Mouse (Mus musculus): Measurements from ENCODE around the gene Mrpl54. TPM values are rescaled to one million over a fixed set of nuclear protein-coding genes. Genes with fewer than 3 reads are reported as not detected.
A peak's percentile ranks its signal among the peaks of the same experiment; 100 is the strongest.

Mrpl54 gene
- polyA plus RNA-seq, 1 experiment from 2014 or later = 150 TPM

- peaks cover 47% of the 10 kb centered on the region for H3K4me1 ChIP-seq (replicated peaks)
- peaks cover 27% of the 10 kb centered on the region for H3K27me3 ChIP-seq
- H3K27ac ChIP-seq (replicated peaks) = peak within 1 kb of the TSS; percentile 90
- H3K4me2 ChIP-seq = peak within 1 kb of the TSS; percentile 90
- H3K9me3 ChIP-seq = no peaks in the 10 kb centered on the region
- under 1% methylated on average over 79 of the region's 80 CpGs for WGBS
- 0 out of 2 replicates have a peak, but pooled peaks cover 2% of the 10 kb centered on the region for H3K36me3 ChIP-seq
- ATAC-seq (ENCODE audit: low read depth) = peak; percentile 93
- H3K4me3 ChIP-seq = peak within 1 kb of the TSS; percentile 88
- peak within 1 kb of the TSS; percentile 92 for H3K9ac ChIP-seq
These were observed 26.0 kb upstream of the Mrpl54 start, which contains the start of gene Pip5k1c for GRCm38 (mm10) chr10:81292554-81293333. Gene Pip5k1c, plus strand, starts transcription at chr10:81292963.

- H3K27ac ChIP-seq (replicated peaks) = no peak within 1 kb of the TSS
- peak within 1 kb of the TSS; percentile 88 for H3K4me3 ChIP-seq
- peaks cover 39% of the 10 kb centered on the region for H3K27me3 ChIP-seq
- H3K4me1 ChIP-seq (replicated peaks) = peaks cover 47% of the 10 kb centered on the region
- no peaks in the 10 kb centered on the region for H3K9me3 ChIP-seq
- 0 out of 2 replicates have a peak, but pooled peaks cover 1% of the 10 kb centered on the region for H3K36me3 ChIP-seq
- H3K9ac ChIP-seq = peak within 1 kb of the TSS; percentile 10; the same call in 1 of the 2 replicates
- no peak for ATAC-seq (ENCODE audit: low read depth)
- peak within 1 kb of the TSS; percentile 90; the same call in 1 of the 2 replicates for H3K4me2 ChIP-seq
- 77% methylated on average over 9 of the region's 9 CpGs for WGBS
These were observed 24.9 kb upstream of the Mrpl54 start, which contains the start of gene Tjp3 for GRCm38 (mm10) chr10:81291511-81292104. Gene Tjp3, minus strand, starts transcription at chr10:81291581.

GRCm38 (mm10) chr10:81290698-81291460 is 24.1 kb upstream of the Mrpl54 start:
- H3K4me3 ChIP-seq = no peak overlapping the region
- peak overlapping the region; percentile 10; the same call in 1 of the 2 replicates for H3K9ac ChIP-seq
- peaks cover 44% of the 10 kb centered on the region for H3K4me1 ChIP-seq (replicated peaks)
- 12% methylated on average over 24 of the region's 24 CpGs for WGBS
- H3K36me3 ChIP-seq = no peaks in the 10 kb centered on the region
- no peaks in the 10 kb centered on the region for H3K9me3 ChIP-seq
- H3K4me2 ChIP-seq = no peak overlapping the region
- no peak overlapping the region for H3K27ac ChIP-seq (replicated peaks)
- ATAC-seq (ENCODE audit: low read depth) = no peak
- H3K27me3 ChIP-seq = peaks cover 41% of the 10 kb centered on the region

- Histone ChIP-seq H3K9ac (no peak overlapping the region), H3K27me3 (peaks cover 47% of the 10 kb centered on the region), H3K36me3 (no peaks in the 10 kb centered on the region), H3K4me2 (no peak overlapping the region), H3K4me3 (no peak overlapping the region), H3K9me3 (no peaks in the 10 kb centered on the region), H3K27ac (replicated peaks) (no peak overlapping the region), H3K4me1 (replicated peaks) (peaks cover 33% of the 10 kb centered on the region)
- WGBS = 60% methylated on average over 14 of the region's 14 CpGs
- ATAC-seq (ENCODE audit: low read depth) = no peak
These were observed 23.1 kb upstream of the Mrpl54 start for GRCm38 (mm10) chr10:81289811-81290210.

GRCm38 (mm10) chr10:81289278-81289677 is 22.5 kb upstream of the Mrpl54 start:
- Histone ChIP-seq H3K9ac (no peak overlapping the region), H3K9me3 (no peaks in the 10 kb centered on the region), H3K4me3 (no peak overlapping the region), H3K27me3 (peaks cover 53% of the 10 kb centered on the region), H3K4me2 (no peak overlapping the region), H3K4me1 (replicated peaks) (peaks cover 28% of the 10 kb centered on the region), H3K27ac (replicated peaks) (no peak overlapping the region), H3K36me3 (no peaks in the 10 kb centered on the region)
- WGBS = 5% methylated on average over 7 of the region's 7 CpGs
- no peak for ATAC-seq (ENCODE audit: low read depth)

GRCm38 (mm10) chr10:81288601-81289000 is 21.9 kb upstream of the Mrpl54 start:
- 41% methylated on average over 6 of the region's 6 CpGs for WGBS
- H3K36me3 ChIP-seq = no peaks in the 10 kb centered on the region
- no peak overlapping the region for H3K4me3 ChIP-seq
- peaks cover 21% of the 10 kb centered on the region for H3K4me1 ChIP-seq (replicated peaks)
- no peak overlapping the region for H3K4me2 ChIP-seq
- no peaks in the 10 kb centered on the region for H3K9me3 ChIP-seq
- H3K27me3 ChIP-seq = peaks cover 60% of the 10 kb centered on the region
- no peak for ATAC-seq (ENCODE audit: low read depth)
- H3K27ac ChIP-seq (replicated peaks) = no peak overlapping the region
- no peak overlapping the region for H3K9ac ChIP-seq

- ATAC-seq (ENCODE audit: low read depth) = no peak
- Histone ChIP-seq H3K4me1 (replicated peaks) (peaks cover 20% of the 10 kb centered on the region), H3K9me3 (no peaks in the 10 kb centered on the region), H3K4me3 (no peak overlapping the region), H3K36me3 (no peaks in the 10 kb centered on the region), H3K4me2 (no peak overlapping the region), H3K27me3 (peaks cover 69% of the 10 kb centered on the region), H3K9ac (no peak overlapping the region), H3K27ac (replicated peaks) (no peak overlapping the region)
- 61% methylated on average over 8 of the region's 8 CpGs for WGBS
These were observed 20.9 kb upstream of the Mrpl54 start for GRCm38 (mm10) chr10:81287513-81288157.

GRCm38 (mm10) chr10:81286586-81286985 is 19.9 kb upstream of the Mrpl54 start:
- Histone ChIP-seq H3K9ac (no peak overlapping the region), H3K9me3 (no peaks in the 10 kb centered on the region), H3K4me3 (no peak overlapping the region), H3K27me3 (peaks cover 70% of the 10 kb centered on the region), H3K4me1 (replicated peaks) (peaks cover 20% of the 10 kb centered on the region), H3K4me2 (no peak overlapping the region), H3K27ac (replicated peaks) (no peak overlapping the region), H3K36me3 (no peaks in the 10 kb centered on the region)
- ATAC-seq (ENCODE audit: low read depth) = no peak
- 45% methylated on average over 6 of the region's 6 CpGs for WGBS

- WGBS = 2% methylated on average over 54 of the region's 54 CpGs
- Histone ChIP-seq H3K4me2 (peak overlapping the region; percentile 74), H3K4me3 (peak overlapping the region; percentile 43), H3K27me3 (peaks cover 69% of the 10 kb centered on the region), H3K9ac (peak overlapping the region; percentile 72), H3K9me3 (no peaks in the 10 kb centered on the region), H3K4me1 (replicated peaks) (peaks cover 13% of the 10 kb centered on the region), H3K36me3 (no peaks in the 10 kb centered on the region), H3K27ac (replicated peaks) (no peak overlapping the region)
- ATAC-seq (ENCODE audit: low read depth) = peak; percentile 55
These were observed 19.1 kb upstream of the Mrpl54 start for GRCm38 (mm10) chr10:81285694-81286450.

- Histone ChIP-seq H3K9ac (no peak overlapping the region), H3K9me3 (no peaks in the 10 kb centered on the region), H3K4me1 (replicated peaks) (peaks cover 2% of the 10 kb centered on the region; the same call in 1 of the 2 replicates), H3K36me3 (no peaks in the 10 kb centered on the region), H3K27me3 (peaks cover 69% of the 10 kb centered on the region), H3K4me2 (no peak overlapping the region), H3K27ac (replicated peaks) (no peak overlapping the region), H3K4me3 (no peak overlapping the region)
- 9% methylated on average over 17 of the region's 17 CpGs for WGBS
- no peak for ATAC-seq (ENCODE audit: low read depth)
These were observed 18.0 kb upstream of the Mrpl54 start for GRCm38 (mm10) chr10:81284719-81285118.

- Histone ChIP-seq H3K9me3 (no peaks in the 10 kb centered on the region), H3K4me2 (no peak overlapping the region), H3K4me1 (replicated peaks) (no peaks in the 10 kb centered on the region; the same call in 1 of the 2 replicates), H3K27me3 (peaks cover 70% of the 10 kb centered on the region), H3K4me3 (no peak overlapping the region), H3K27ac (replicated peaks) (no peak overlapping the region), H3K36me3 (no peaks in the 10 kb centered on the region), H3K9ac (no peak overlapping the region)
- WGBS = 44% methylated on average over 6 of the region's 6 CpGs
- no peak for ATAC-seq (ENCODE audit: low read depth)
These were observed 17.5 kb upstream of the Mrpl54 start for GRCm38 (mm10) chr10:81284189-81284588.
